Comparison of ENCODE assay signal across 21 mouse cellular contexts in the genomic region with DNA sequence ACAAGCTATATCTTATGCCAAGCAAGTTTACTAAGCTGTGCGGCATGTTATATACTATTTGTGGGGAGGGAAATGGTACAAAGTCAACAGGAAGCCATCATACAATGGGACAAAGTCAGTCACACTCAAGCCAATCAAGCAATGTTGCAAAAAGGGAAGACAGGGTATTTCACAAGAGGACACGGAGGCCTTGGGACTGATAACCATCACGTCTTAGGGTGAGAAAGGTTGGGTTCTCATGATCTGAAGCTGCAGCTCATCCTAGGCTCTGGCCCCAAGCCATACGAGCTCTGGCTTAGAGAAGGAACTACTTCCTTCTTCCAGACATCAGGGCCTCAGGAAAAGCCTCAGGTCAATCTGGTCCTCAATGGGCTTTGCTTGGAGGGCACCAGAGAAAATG.
"Had no signal": no experiment of that assay in that cellular context is flagged by ENCODE, and none has a peak within 500 bp of the region (broad histone marks: within the 10 kb centered on the region; RNA-seq: fewer than 3 reads in every experiment).

No protein-coding gene starts in this region.

- H3K36me3 ChIP-seq: heart, embryonic 12.5 days; hindbrain, embryonic 10.5 days; hindbrain, embryonic 13.5 days; hindbrain, embryonic 15.5 days; limb, embryonic 10.5 days; limb, embryonic 12.5 days had no signal

- H3K27me3 ChIP-seq: heart, embryonic 12.5 days; hindbrain, embryonic 13.5 days; hindbrain, embryonic 15.5 days; limb, embryonic 12.5 days had no signal

- H3K27ac ChIP-seq: gastrocnemius, adult 2 months; hindbrain, embryonic 10.5 days; hindbrain, embryonic 13.5 days; hindbrain, embryonic 15.5 days; hindbrain, postnatal 0 days; layer of hippocampus, adult 2 months; left cerebral cortex, adult 2 months; limb, embryonic 10.5 days; limb, embryonic 12.5 days had no signal

- H3K9ac ChIP-seq: heart, embryonic 12.5 days; hindbrain, embryonic 13.5 days; hindbrain, embryonic 15.5 days; limb, embryonic 12.5 days had no signal

- H3K4me2 ChIP-seq: heart, embryonic 12.5 days; hindbrain, embryonic 13.5 days; hindbrain, embryonic 15.5 days; limb, embryonic 12.5 days had no signal

- ATAC-seq: hindbrain, postnatal 0 days; intestine, postnatal 0 days had no signal

- H3K4me1 ChIP-seq: hindbrain, embryonic 10.5 days; hindbrain, embryonic 13.5 days; hindbrain, embryonic 15.5 days; limb, embryonic 10.5 days; limb, embryonic 12.5 days had no signal

- DNase-seq: gastrocnemius, adult 2 months; gastrocnemius, postnatal 10 days; gastrocnemius, postnatal 25 days; heart, postnatal 10 days; heart, postnatal 4 days; kidney, adult 18-20 months; kidney, adult 8-10 months; kidney, postnatal 10 days; kidney, postnatal 25 days; kidney, postnatal 4 days; liver had no signal

- H3K4me3 ChIP-seq: gastrocnemius, adult 2 months; heart, embryonic 12.5 days; hindbrain, embryonic 10.5 days; hindbrain, embryonic 13.5 days; hindbrain, embryonic 15.5 days; layer of hippocampus, adult 2 months; left cerebral cortex, adult 2 months; limb, embryonic 10.5 days; limb, embryonic 12.5 days had no signal

- H3K9me3 ChIP-seq: heart, embryonic 12.5 days; hindbrain, embryonic 10.5 days; hindbrain, embryonic 13.5 days; hindbrain, embryonic 15.5 days; limb, embryonic 10.5 days; limb, embryonic 12.5 days had no signal
